Mouse (Mus musculus): ENCODE data around the gene Cavin3.
"Not testable (repeated sequence)": the region's sequence is repeated elsewhere in the genome, so short reads cannot be mapped to it uniquely, and the experiment has no call there.

Gene Cavin3

DNA sequence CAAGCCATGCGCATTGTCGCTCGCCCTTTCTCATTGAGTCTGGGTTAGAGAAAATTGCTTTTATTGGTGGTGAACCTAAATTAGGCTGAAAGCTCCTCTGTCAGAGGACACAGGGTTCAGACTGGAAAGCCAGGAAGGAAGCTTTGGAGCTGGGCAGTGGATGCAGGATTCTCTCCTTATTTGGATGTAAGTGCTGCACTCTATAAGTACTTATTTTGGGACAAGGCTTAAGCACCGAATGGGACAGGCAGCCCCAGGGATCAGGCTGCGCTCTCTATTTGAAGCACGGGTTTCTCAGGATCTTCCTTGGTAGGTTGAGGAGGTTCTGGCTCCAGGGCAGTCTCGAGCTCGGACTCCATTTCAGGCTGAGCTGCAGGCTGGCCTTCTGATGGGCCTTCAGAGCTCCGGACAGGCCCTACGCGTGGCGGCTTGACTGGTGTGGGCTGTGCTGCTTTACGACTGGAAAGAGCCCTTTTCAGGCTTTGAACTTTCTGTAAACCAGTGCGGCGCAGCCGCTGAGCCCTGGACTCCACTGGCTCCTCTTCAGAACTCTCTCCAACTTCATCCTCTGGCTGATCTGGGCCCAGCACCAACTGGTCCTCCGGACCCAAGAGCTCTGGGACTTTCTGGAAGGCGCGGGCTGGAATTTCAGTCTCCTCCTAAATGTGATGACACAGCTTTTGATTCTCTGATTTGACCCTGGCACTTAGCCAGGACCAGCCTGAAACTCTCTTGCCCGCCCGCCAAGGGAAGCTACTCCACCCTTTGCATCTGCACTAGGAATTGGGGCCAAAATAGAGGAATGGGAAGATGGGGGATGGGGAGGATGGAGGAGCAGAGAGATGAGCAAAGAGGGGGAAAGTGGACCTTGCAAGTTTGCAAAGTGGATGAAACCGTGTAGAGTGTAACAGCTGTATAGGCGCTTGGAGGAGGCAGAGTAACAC lies 1.3 kb downstream of the Cavin3 start:
- DNase-seq (ENCODE audit: low spot score in 2 of 2) = peak; percentile 2 to 5

DNA sequence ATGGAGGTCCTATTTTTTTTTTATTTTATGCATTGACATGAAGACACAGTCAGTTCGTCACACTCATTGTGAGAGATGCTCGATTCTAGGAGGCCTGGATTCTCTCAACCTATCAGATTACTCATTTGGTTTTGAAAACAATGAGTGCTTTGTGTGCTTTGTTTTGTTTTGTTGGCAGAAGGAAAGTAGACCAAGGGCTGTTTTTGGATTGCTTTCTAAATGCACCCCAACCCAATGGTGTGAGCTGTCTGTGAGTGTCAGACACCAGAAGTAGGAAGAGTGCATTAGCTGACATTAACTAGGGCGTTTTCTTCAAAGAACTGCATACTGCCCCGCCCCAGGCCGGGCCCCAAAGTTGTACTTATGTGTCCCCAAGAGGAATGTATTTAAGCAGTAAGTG lies 2.0 kb downstream of the Cavin3 start:
- DNase-seq (ENCODE audit: low spot score in 2 of 2) = no peak

DNA sequence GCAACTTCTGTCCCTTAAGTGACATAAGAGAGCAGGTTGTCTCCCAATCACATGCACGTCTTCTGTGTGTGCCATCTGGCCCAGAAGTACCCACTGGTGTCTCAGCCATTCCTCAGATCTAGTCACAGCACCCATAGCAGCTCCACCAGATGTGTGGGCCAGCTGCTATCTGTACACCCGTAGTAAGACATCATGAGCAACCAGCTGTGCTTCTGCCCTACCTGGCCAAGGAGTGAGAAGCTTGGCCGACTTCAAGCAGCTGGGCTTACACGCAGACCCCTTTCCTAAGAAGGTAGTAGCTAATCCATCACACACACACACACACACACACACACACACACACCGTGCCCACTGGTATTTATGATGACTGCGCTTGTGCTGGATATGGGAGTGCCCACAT lies 2.9 kb downstream of the Cavin3 start:
- no peak for DNase-seq (ENCODE audit: low spot score in 2 of 2)

DNA sequence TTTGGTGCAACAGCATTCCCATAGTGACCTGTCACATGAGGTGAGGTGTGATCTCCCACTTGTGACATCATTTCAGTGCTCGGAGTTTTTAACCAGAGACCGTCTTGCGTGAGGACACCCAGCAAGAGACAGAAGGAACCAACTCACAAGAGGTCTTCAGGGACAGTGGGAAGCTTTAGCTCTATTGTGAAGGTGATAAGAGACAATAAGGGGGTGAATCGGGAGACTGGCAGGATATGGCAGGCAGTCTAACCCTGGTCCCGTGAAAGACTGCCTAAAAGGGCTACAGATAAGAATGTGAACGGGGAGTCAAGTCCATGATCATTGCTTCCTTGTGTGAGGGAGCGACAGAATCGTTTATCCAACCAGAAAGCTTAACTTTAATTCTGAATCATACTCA lies 3.8 kb downstream of the Cavin3 start:
- DNase-seq (ENCODE audit: low spot score in 2 of 2) = no peak

DNA sequence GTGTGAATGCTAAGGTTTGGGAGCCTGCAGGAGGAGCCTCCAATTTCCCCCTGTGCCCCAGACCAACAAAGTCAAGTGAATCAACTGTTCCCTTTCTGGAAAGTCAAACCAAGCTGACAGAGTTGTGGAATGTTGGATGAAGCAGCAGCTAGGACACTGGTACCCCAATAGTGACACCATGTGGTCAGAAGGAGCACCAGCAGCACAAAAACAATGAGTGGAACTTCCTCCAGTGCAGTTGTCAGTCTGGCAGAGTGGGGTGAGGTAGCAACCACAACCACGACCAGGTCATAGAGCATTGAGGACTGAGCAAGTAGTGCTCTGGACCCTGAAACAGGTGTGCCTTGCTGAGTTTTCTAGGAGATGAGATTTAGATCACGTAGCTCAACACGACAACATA lies 4.3 kb downstream of the Cavin3 start:
- no peak for DNase-seq (ENCODE audit: low spot score in 2 of 2)

DNA sequence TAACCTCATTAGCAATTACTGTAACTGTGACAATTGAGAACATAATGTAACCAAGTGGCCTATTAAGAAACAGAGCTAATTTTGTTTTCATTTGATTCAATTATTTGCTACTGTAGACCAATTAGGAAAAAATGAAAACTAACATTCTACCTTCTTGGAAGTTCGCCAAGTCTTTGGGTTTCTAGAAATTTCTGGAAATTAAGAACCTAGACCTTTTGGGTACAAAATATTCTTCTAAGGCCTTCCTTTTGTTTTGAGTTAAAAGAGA lies 4.7 kb downstream of the Cavin3 start:
- DNase-seq (ENCODE audit: low spot score in 2 of 2) = no peak

DNA sequence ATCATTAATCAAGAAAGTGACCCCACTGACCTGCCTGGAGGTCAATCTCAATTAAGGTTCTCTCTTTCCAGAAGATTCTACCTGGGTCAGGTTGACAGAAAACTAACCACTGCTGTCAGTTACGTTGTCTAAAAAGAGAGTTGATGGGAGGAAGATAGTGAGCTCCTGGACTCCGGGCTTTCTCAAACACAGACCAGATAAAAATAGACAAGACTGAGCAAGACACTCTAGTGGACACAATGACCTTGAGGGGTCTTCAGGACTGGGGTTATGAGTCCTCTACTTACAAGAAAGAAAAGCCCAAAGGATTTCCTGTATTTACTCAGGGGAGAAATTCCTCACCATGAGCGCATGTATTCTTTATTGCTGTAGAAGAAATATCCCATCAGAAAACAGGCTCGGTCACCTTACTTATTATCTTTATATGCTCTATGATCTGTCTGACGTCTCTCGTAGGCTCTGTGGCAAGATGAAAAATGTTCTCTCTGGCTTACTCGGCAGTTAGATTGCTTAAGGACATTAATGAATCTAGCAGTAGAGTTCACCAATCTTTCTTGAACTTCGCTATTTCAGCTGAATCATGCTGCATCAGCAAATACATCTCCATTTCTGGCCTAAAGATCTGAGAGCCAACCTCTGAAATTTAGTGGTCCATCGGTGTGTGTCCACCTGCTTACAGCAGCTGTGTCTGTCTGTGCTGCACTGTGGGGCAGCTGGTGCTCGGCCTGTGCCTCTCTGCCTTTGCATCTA lies 5.2 kb downstream of the Cavin3 start:
- DNase-seq (ENCODE audit: low spot score in 2 of 2) = no peak

DNA sequence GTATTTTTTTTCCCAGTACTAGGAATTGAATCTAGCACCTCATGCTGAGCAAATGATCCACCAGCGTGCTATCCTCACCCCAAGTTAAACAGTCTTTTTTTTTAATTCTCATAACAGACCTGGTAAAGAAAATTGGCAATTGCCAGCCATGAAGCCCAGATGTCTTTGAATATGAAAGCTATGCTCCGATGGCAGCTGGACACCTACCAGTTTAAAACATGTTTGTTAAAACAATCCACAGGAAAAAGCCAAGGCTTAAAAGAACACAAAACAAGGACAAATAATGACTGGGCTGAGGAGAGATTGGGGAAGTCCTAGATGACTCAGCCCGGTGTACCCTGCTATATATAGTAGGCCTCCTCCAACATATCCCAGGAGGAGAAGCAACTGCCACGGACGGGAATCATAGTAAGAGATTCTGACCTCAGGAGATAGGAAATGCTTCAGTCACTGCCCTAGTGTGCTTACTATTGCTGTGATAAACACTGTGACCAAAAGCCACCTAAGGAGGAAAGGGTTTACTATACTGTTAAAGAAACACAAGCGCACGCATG lies 6.6 kb downstream of the Cavin3 start:
- DNase-seq (ENCODE audit: low spot score in 2 of 2) = no peak

DNA sequence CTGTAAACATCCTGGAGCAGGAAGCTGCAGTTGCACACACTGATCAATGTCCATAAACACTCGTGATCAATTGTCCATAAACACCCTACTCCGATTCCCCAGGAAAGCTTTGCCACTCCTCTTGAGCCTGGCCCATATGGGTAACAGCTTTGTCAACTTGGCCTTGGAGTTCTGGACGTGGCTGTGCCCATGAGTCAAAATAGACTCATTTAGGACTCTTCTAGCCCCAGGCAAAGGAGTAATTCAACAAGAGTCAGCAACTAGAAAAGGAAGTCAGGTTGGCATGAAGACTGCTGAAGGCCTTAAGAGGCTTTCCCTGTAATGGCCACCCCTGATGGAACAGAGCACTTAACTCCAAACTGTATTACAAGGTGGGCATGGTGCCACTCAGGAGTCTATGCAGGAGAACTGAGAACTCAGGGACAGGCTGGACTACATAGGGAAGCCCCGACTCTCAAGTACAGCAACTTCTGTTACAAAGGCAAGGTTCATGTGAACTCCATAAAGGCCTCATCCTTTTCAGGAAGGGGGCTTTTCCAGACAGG lies 7.3 kb downstream of the Cavin3 start:
- no peak for DNase-seq (ENCODE audit: low spot score in 2 of 2)

DNA sequence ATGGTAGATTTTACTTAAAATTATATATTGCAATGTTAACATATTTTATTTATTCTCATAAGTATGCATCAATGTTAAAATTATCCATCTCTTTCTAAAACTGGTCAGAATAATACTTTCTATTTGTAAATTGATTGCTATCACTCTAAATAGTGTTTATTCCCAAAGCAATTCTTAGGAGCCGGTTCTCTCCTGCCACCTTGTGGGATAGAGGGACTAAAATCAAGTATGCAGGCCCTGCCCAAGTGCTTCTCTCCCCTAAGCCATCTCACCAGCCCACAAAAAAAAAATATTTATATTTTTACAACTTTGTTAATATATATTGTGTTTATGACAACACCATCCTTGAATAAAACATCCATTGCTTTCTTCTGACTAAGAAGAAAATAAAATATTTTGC lies 9.5 kb downstream of the Cavin3 start:
- no peak for DNase-seq (ENCODE audit: low spot score in 2 of 2)

DNA sequence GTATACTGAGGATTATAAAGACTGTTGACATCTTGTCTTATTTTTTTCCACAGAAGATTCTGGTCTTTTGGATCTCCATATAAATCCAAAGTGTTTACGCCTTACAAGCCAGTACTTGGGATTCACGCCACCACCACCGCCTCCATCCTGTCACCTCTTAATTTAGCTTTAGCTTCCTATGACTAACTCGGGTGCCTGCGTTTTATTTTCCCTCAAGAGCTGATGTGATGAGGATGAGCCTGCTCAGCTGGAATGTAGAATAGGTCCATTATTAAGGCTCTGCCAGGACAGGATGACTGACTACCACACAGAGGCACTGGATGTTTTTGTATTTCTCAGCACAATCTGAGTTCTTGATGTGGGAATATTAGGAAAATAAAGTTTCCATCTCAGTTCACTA lies 16.6 kb downstream of the Cavin3 start:
- DNase-seq (ENCODE audit: low spot score in 2 of 2) = not testable (repeated sequence)

DNA sequence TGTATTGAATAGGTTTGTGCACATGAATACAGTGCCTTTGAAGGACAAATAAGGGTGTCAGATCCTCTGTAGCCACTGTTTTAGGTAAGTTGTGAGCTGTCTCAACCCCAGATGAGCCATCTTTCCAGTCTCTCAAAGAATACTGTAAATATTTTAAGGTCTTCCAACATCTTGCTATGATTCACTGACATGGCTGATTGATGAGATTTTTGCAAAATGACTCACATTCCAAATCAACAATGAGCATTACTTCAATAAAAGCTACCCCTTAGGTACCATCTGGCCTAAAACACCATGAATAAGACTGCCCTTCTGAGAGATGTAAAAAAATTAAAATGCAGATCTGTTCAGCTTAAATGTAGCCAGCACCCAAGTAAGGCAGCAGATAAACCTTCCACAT lies 23.6 kb downstream of the Cavin3 start:
- no peak for DNase-seq (ENCODE audit: low spot score in 2 of 2)

DNA sequence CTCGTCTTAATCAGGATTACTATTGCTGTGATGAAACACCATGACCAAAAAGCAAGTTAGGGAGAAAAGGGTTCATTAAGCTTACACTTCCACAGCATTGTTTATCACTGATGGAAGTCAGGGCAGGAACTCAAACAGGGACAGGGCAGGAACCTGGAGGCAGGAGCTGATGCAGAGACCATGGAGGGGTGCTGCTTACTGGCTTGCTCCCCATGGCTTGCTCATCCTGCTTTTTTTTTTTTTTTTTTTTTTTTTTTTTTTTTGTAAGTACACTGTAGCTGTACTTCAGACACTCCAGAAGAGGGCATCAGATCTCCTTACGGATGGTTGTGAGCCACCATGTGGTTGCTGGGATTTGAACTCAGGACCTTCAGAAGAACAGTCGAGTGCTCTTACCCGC lies 28.8 kb downstream of the Cavin3 start:
- DNase-seq (ENCODE audit: low spot score in 2 of 2) = not testable (repeated sequence)

DNA sequence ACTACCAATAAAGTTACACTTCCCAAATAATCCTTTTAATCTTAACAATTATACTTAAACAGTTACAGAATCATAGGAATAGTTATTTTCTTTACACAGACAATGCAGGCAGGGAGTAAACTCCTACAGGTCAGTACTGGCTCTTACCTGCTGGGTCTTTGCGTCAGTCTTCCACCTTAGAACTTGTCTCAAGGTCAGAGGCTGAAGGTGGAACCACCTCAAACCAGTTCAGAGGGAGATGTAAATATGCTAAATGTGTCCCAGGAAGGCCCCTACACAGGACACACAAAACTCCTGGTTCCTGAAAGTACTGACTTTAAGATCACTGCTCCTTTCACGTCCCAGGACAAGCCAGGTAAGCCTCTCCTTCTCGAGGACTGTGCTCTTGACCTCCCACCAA lies 37.0 kb downstream of the Cavin3 start:
- no peak for DNase-seq (ENCODE audit: low spot score in 2 of 2)

DNA sequence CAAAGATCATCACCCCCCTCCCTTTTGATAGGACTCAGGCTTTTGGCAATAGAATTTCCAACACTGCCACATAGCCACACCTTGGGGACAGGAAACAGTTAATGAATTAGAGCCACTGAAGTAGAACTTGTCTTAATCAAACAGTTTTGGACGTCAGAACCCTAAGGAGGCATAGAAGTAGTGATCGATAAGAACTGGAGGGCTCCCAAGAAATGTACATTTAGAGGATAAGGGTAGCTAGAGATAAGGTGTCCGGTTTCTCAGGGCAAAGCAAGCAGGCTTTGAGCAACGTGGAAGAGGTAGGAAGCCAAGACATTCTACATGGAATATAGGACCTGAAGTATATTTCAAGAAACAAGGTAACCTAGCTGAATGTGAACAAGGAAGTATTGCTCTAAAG lies 40.7 kb downstream of the Cavin3 start:
- no peak for DNase-seq (ENCODE audit: low spot score in 2 of 2)

DNA sequence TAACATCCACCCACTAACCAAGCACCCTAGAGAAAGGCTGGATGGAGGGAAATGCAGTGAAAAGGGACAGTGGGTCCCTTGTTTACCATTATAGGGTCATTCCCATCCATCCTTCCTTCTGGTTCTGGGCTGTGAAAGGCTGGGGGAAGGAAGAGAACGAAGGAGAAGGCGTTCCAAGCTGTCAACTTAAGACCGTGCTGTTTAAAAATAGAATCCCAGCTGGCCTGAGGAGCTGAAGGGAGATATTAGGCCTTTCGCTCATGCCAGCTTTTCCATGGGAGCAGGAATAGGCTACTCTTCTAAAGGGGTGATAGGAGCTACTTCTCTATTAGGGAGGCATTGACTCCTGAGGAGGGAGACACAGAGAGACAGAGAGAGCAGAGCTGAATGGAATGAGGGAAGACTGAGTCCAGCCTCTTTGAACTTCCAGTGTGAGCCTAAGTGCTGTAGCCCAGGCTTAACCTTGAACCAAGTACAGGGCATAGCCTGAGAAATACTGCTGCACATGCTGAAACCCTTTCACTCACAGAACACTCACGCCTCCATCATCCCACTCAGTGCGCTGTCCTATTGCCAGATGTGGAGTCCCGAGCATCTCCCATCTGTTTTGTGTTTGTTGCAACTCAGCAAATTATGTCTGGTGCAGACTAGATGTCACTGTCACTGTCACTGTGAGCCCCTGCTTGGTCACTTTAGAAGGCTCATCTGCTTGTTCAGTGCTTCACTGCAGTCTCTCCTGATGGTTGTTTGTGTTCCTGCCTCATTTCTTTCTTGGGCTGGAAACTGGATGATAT lies 43.9 kb downstream of the Cavin3 start:
- DNase-seq (ENCODE audit: low spot score in 2 of 2) = no peak

DNA sequence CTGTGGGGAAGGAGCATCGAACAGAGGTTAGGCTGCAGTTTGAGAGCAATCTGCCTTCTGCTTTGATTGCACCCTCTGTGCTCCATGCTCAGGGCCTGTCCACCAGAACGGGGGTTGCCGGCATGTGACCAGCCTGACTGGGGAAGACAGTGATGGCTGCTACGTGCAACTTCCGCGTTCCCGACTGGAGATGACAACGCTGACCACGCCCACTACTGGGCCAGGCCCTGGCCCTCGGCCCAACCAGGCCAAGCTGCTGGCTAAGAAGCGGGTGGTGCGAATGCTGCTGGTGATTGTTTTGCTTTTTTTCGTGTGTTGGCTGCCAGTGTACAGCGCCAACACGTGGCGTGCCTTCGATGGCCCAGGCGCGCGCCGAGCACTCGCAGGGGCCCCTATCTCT lies 47.3 kb downstream of the Cavin3 start:
- DNase-seq (ENCODE audit: low spot score in 2 of 2) = no peak

DNA sequence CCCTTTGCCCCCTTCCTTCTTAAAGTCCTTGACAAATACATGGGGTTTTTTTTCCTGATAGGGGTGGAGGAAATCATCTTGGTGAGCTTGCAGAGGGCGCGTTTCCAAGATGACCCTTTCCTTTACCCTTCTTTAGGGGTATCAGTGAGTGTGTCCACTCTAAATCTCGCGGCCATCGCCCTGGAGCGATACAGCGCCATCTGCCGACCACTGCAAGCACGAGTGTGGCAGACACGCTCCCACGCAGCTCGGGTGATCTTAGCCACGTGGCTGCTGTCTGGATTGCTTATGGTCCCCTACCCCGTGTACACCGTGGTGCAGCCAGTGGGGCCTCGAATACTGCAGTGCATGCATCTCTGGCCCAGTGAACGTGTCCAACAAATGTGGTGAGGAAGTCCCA lies 48.2 kb downstream of the Cavin3 start:
- DNase-seq (ENCODE audit: low spot score in 2 of 2) = no peak

DNA sequence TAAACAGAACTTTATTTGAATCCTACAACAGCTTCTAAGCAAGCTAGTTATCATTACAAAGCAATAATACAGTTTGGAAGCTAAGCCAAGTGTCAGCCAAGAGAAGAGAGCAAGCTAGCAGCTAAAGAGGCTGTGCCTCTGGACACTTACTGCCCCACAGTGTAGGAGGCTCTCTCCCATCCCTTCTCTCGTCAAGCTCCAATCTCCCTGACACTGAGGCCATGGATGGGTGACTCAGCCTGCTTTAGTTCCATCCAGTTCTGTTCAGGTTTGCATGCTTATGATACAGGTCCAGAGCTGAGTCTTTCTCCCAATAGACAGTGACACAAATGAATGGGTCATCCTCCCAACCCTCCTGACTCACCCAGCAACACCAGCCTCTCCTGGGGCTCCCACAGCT lies 50.0 kb downstream of the Cavin3 start:
- no peak for DNase-seq (ENCODE audit: low spot score in 2 of 2)

All from spleen, postnatal 36 days (tissue).